12 mouse cellular contexts compared by ENCODE assay signal in the genomic region with DNA sequence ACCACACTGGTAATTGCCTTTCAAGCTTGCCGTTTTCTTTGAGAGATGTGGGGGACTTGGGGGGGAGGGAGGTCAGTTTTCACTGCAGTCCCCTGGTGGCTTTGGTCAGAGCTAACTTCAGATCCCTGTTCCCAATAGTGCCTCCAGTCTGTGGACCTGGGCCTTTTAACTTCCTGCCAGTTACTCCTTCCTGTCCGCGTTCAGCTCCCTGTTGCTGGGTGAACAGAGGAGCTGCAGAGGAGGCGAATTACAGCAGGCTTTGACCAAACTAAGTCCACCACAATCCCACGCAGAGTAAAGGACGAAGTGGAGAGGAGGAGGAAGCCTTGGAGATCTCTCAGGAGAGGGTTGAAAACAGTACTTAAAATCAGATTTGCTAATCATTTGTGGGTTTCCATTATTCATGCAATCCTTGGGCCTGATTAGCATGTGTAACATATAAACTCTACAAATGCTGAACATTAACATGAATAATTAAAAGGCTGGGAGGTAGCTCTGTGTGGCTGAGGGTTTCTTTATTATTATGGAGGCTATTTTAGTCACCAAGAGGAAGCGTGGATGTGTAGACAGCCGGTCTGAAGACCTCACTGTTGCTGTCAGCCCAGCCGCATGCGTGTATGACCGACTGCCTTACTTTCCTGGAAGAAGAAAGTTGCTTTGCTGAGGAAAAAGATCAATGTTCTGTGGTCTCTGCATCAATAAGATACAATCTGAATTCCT. TPM values are rescaled to one million over a fixed set of nuclear protein-coding genes. Genes with fewer than 3 reads are reported as not detected.
A peak's percentile ranks its signal among the peaks of the same experiment; 100 is the strongest.
DNase-seq lines count a peak whose midpoint lies in the region; ATAC-seq and TF ChIP-seq lines count a peak whose summit lies in the region.
"Had no signal": no experiment of that assay in that cellular context is flagged by ENCODE, and none has a peak within 500 bp of the region (broad histone marks: within the 10 kb centered on the region; RNA-seq: fewer than 3 reads in every experiment).

No protein-coding gene starts in this region.

- H3K4me3 ChIP-seq in kidney, postnatal 0 days (replicated peaks; ENCODE audit: low read depth, low read length) = no peak overlapping the region
- H3K4me3 ChIP-seq in kidney, embryonic 14.5 days (ENCODE audit: low read length) = no peak overlapping the region
- H3K4me3 ChIP-seq in E14TG2a.4 (replicated peaks; ENCODE audit: low read length) = peak overlapping the region; percentile 29
- H3K4me3 ChIP-seq: heart, embryonic 12.5 days; liver, embryonic 13.5 days had no signal

- H3K9ac ChIP-seq in kidney, postnatal 0 days (ENCODE audit: low read depth, low read length) = no peak overlapping the region
- no peak overlapping the region for H3K9ac ChIP-seq in kidney, embryonic 14.5 days (ENCODE audit: low read depth, low read length)
- H3K9ac ChIP-seq: heart, embryonic 12.5 days; hindbrain, embryonic 14.5 days; liver, embryonic 13.5 days had no signal

- TF ChIP-seq CTCF in kidney, postnatal 0 days (IDR thresholded peaks at IDR 0.05; ENCODE audit: low read depth) = no peak
- no peak for TF ChIP-seq CTCF in E14TG2a.4 (conservative IDR thresholded peaks at IDR 0.05; ENCODE audit: low read length)
- TF ChIP-seq CTCF in brain, embryonic 14.5 days (IDR thresholded peaks at IDR 0.05; ENCODE audit: borderline replicate concordance, extremely low read depth, insufficient read depth, insufficient read length) = no peak

- no peak for TF ChIP-seq POLR2A in brain, embryonic 14.5 days (IDR thresholded peaks at IDR 0.05; ENCODE audit: borderline replicate concordance, extremely low read depth, insufficient read depth, insufficient read length, poor library complexity, severe bottlenecking)

- H3K27ac ChIP-seq in kidney, postnatal 0 days = peak overlapping the region; percentile 58
- no peak overlapping the region for H3K27ac ChIP-seq in kidney, embryonic 14.5 days (ENCODE audit: low read depth, low read length)
- H3K27ac ChIP-seq: hindbrain, embryonic 14.5 days; liver, embryonic 13.5 days had no signal

- H3K36me3 ChIP-seq in kidney, postnatal 0 days (ENCODE audit: insufficient read depth, low read length) = no peaks in the 10 kb centered on the region
- H3K36me3 ChIP-seq in kidney, embryonic 14.5 days (ENCODE audit: control insufficient read depth, insufficient read depth, low read length) = no peaks in the 10 kb centered on the region
- peaks cover 25% of the 10 kb centered on the region for H3K36me3 ChIP-seq in E14TG2a.4 (ENCODE audit: insufficient read depth, low read length)
- H3K36me3 ChIP-seq: heart, embryonic 12.5 days; liver, embryonic 13.5 days had no signal

- no peaks in the 10 kb centered on the region for H3K9me3 ChIP-seq in kidney, postnatal 0 days (replicated peaks; ENCODE audit: low read length)
- H3K9me3 ChIP-seq in kidney, embryonic 14.5 days (ENCODE audit: control insufficient read depth, low read length) = no peaks in the 10 kb centered on the region
- no peaks in the 10 kb centered on the region for H3K9me3 ChIP-seq in E14TG2a.4 (ENCODE audit: low read length)
- H3K9me3 ChIP-seq: heart, embryonic 12.5 days; liver, embryonic 13.5 days had no signal

- ATAC-seq in kidney, postnatal 0 days (replicated peaks; ENCODE audit: low FRiP score, low read depth) = no peak
- no peak for ATAC-seq in kidney, embryonic 14.5 days (ENCODE audit: low FRiP score, low TSS enrichment)

- peak; percentile 68 for DNase-seq in heart, adult 11 months
- DNase-seq in heart, adult 9 months (ENCODE audit: low spot score in 2 of 2) = no peak
- peak; percentile 51 for DNase-seq in kidney, postnatal 0 days (ENCODE audit: low spot score)
- DNase-seq in brain, embryonic 14.5 days (ENCODE audit: low read depth) = peak; percentile 22
- no peak for DNase-seq in ovary, postnatal 10 days (ENCODE audit: low spot score)
- DNase-seq: adrenal gland, adult 2 months; cerebellum, postnatal 14 days; liver, embryonic 13.5 days had no signal

- 0 out of 2 replicates have a peak, but pooled peaks cover 22% of the 10 kb centered on the region for H3K4me1 ChIP-seq in kidney, postnatal 0 days (replicated peaks; ENCODE audit: insufficient read depth, low read length)
- peaks cover 12% of the 10 kb centered on the region; the same call in 1 of the 2 replicates for H3K4me1 ChIP-seq in kidney, embryonic 14.5 days (ENCODE audit: control insufficient read depth, insufficient read depth, low read length)
- peaks cover 99% of the 10 kb centered on the region for H3K4me1 ChIP-seq in E14TG2a.4 (replicated peaks; ENCODE audit: low read depth, low read length)

- WGBS in kidney, postnatal 0 days = 35% methylated on average over 11 of the region's 11 CpGs
- 41% methylated on average over 11 of the region's 11 CpGs for WGBS in kidney, embryonic 14.5 days

- H3K4me2 ChIP-seq in kidney, postnatal 0 days (ENCODE audit: low read length) = no peak overlapping the region
- no peak overlapping the region for H3K4me2 ChIP-seq in kidney, embryonic 14.5 days (replicated peaks; ENCODE audit: low read depth, low read length)
- H3K4me2 ChIP-seq: heart, embryonic 12.5 days; hindbrain, embryonic 14.5 days; liver, embryonic 13.5 days had no signal

- no peaks in the 10 kb centered on the region for H3K27me3 ChIP-seq in kidney, postnatal 0 days (ENCODE audit: insufficient read depth, low read length)
- no peaks in the 10 kb centered on the region for H3K27me3 ChIP-seq in kidney, embryonic 14.5 days (ENCODE audit: control insufficient read depth, insufficient read depth, low read length)
- H3K27me3 ChIP-seq in E14TG2a.4 (ENCODE audit: insufficient read depth, low read length) = no peaks in the 10 kb centered on the region
- H3K27me3 ChIP-seq: heart, embryonic 12.5 days; liver, embryonic 13.5 days had no signal

RNA-seq across cellular contexts. Expression of a gene that starts 33.6 kb away (rescaled TPM):
- polyA plus RNA-seq in kidney, postnatal 0 days (2015; fragmentation: Nextera tagmentation; extraction: Ambion mirVana) = 31.2 and 35.4 TPM in 2 replicates
- polyA plus RNA-seq in kidney, embryonic 14.5 days (2014; fragmentation: Nextera tagmentation; extraction: Ambion mirVana) = 12.6 and 19.6 TPM in 2 replicates
- 3.2 and 6.7 TPM in 2 replicates for polyA plus RNA-seq in brain, embryonic 14.5 days (2012; rRNA removed)

Comparison
In these comparisons a context has a peak if more than half of its experiments do, and no peak if none do; other contexts are left out.
1. DNase-seq: peak in heart, adult 11 months (single experiment), kidney, postnatal 0 days (single experiment) and brain, embryonic 14.5 days (single experiment); none in heart, adult 9 months (0 of 2) and ovary, postnatal 10 days (single experiment).